Mouse (Mus musculus) gastrocnemius, postnatal 25 days (tissue): Measurements from ENCODE around the gene Lect2. TPM values are rescaled to one million over a fixed set of nuclear protein-coding genes. Genes with fewer than 3 reads are reported as not detected.

Experiments used
- DNase-seq: peaks from one replicate; pipeline ENCODE4 v3.0.0; 2022
- total RNA-seq, 2 experiments: library from RNA; stranded (reverse); gene quantifications; 1 replicate in 1 of 2; 2 replicates in 1 of 2; pipeline ENCODE4 v1.2.3; 2021

Gene Lect2
- total RNA-seq, 2 experiments from 2014 or later: not detected

- DNase-seq: no peak
Observed at GRCm38 (mm10) chr13:56556701-56557100, 8.4 kb upstream of the Lect2 start.

- DNase-seq: peak; percentile 35
Observed at GRCm38 (mm10) chr13:56555957-56556356, 7.7 kb upstream of the Lect2 start.

GRCm38 (mm10) chr13:56554409-56554808, 6.1 kb upstream of the Lect2 start:
- no peak for DNase-seq

- DNase-seq: no peak
Observed at GRCm38 (mm10) chr13:56553923-56554322, 5.6 kb upstream of the Lect2 start.

- DNase-seq: no peak
Observed at GRCm38 (mm10) chr13:56551661-56552060, 3.4 kb upstream of the Lect2 start.

- DNase-seq: no peak
Observed at GRCm38 (mm10) chr13:56550574-56550973, 2.3 kb upstream of the Lect2 start.

GRCm38 (mm10) chr13:56549364-56549763, 1.1 kb upstream of the Lect2 start:
- DNase-seq: peak; percentile 59

- no peak for DNase-seq
Observed at GRCm38 (mm10) chr13:56544956-56545355, 3.3 kb downstream of the Lect2 start.

GRCm38 (mm10) chr13:56543805-56544204, 4.5 kb downstream of the Lect2 start:
- no peak for DNase-seq

- no peak for DNase-seq
Observed at GRCm38 (mm10) chr13:56539846-56540245, 8.5 kb downstream of the Lect2 start.

GRCm38 (mm10) chr13:56537026-56537425, 11.3 kb downstream of the Lect2 start:
- DNase-seq: no peak

- no peak for DNase-seq
Observed at GRCm38 (mm10) chr13:56535570-56535969, 12.7 kb downstream of the Lect2 start.

- no peak for DNase-seq
Observed at GRCm38 (mm10) chr13:56534931-56535330, 13.4 kb downstream of the Lect2 start.

GRCm38 (mm10) chr13:56529685-56530084, 18.6 kb downstream of the Lect2 start:
- DNase-seq: no peak

- DNase-seq: no peak
Observed at GRCm38 (mm10) chr13:56529031-56529430, 19.3 kb downstream of the Lect2 start.

- DNase-seq: no peak
Observed at GRCm38 (mm10) chr13:56528281-56528680, 20.0 kb downstream of the Lect2 start.

- no peak for DNase-seq
Observed at GRCm38 (mm10) chr13:56527846-56528245, 20.5 kb downstream of the Lect2 start.

- no peak for DNase-seq
Observed at GRCm38 (mm10) chr13:56526871-56527270, 21.4 kb downstream of the Lect2 start.

- no peak for DNase-seq
Observed at GRCm38 (mm10) chr13:56522821-56523167, 25.5 kb downstream of the Lect2 start.

GRCm38 (mm10) chr13:56522081-56522820, 26.1 kb downstream of the Lect2 start, which contains the start of gene Fbxl21:
Gene Fbxl21 (plus strand): TSS chr13:56522472.
- peak; percentile 90 for DNase-seq

GRCm38 (mm10) chr13:56516816-56517215, 31.5 kb downstream of the Lect2 start:
- no peak for DNase-seq

- DNase-seq: no peak
Observed at GRCm38 (mm10) chr13:56516311-56516710, 32.0 kb downstream of the Lect2 start.

GRCm38 (mm10) chr13:56513595-56513994, 34.7 kb downstream of the Lect2 start:
- no peak for DNase-seq

- DNase-seq: no peak
Observed at GRCm38 (mm10) chr13:56509796-56510195, 38.5 kb downstream of the Lect2 start.
